Mouse (Mus musculus): Measurements from ENCODE around the gene Prkca. TPM values are rescaled to one million over a fixed set of nuclear protein-coding genes. Genes with fewer than 3 reads are reported as not detected.
A peak's percentile ranks its signal among the peaks of the same experiment; 100 is the strongest.

The Prkca gene
- polyA plus RNA-seq, 1 experiment, result 5.1 TPM

DNA sequence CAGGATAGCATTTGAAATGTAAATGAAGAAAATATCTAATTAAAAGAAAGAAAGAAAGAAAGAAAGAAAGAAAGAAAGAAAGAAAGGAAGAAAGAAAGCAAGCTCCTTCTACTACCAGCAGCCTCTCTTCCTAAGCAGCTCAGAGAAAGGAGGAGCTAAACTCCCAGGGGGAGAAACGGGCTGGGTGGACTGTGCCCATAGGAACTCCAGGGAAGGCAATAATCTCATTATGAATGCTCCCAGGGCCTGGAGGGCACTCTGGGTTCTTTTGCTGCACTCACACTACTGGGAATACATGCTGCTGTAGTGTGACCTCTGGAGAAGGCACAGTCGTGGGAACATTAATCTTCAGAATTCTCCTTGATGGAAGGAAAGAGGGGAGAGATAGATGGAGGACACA lies 107.5 kb downstream of the Prkca start:
- no peak for DNase-seq (ENCODE audit: low read depth)

DNA sequence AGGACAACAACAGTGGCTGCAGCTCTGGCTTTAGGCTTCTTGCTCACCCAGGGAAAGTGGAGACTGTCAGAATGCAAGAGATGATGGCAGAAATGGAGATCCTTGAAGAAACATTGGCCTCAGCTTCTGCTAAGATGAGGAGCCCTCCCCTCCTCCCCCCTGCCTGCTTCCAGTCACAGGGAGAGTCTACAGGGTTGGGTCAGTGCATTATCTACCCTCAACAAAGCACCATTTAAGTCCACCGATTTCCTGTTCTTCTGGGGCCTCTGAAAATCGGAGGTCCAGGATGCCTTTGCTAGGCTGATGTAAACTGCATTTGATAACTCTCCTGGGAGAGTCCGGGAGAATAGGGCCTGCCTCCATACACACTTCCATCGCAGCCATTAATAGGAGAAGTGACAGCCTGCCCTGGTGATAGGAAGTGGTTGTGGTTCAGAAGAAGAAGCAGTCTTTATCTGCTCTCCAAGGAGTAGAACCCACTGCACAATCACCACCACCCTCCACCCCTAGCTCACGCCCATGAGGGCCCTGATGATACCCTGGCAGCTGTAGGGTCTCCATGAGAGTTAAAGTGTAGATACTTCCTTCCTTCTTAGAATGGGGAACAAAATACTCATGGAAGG lies 108.5 kb downstream of the Prkca start:
- no peak for DNase-seq (ENCODE audit: low read depth)

DNA sequence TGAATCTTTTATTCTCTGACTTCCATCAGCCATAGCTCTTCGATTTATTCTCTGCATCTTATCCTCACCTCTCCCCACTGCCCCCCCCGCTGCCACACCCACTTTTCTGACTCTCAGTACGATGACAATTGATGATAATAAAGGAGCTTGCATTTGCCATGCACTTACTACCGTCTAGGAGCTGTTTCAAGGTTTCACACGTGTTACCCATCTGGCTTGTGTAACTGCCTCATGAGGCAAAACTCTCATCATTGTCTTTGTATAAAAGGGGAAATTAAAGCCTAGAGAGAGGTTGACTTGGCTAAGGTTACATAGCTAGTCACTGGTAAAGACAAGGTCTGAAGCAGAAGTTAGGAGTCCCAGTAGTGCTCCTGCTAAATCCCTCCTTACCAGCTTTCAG lies 110.7 kb downstream of the Prkca start:
- no peak for DNase-seq (ENCODE audit: low read depth)

DNA sequence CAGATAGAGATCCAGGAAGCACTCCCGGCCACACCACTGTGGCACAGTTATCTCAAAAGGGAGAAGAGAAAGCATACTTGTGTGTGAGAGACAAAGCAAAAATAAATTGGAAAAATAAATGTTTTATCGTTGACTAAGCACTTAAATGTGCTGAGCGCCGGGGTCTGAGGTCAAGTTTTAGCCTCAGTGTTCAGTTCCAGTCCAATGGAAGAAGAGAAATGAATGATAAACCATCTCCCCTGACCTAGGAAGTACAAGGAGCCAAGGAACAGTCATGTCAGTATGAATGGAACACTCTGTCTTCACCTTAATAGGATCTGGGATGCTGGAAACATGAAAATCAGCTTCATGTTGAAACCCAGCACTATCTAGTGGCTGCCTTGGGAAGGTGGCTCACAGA lies 113.6 kb downstream of the Prkca start:
- no peak for DNase-seq (ENCODE audit: low read depth)

DNA sequence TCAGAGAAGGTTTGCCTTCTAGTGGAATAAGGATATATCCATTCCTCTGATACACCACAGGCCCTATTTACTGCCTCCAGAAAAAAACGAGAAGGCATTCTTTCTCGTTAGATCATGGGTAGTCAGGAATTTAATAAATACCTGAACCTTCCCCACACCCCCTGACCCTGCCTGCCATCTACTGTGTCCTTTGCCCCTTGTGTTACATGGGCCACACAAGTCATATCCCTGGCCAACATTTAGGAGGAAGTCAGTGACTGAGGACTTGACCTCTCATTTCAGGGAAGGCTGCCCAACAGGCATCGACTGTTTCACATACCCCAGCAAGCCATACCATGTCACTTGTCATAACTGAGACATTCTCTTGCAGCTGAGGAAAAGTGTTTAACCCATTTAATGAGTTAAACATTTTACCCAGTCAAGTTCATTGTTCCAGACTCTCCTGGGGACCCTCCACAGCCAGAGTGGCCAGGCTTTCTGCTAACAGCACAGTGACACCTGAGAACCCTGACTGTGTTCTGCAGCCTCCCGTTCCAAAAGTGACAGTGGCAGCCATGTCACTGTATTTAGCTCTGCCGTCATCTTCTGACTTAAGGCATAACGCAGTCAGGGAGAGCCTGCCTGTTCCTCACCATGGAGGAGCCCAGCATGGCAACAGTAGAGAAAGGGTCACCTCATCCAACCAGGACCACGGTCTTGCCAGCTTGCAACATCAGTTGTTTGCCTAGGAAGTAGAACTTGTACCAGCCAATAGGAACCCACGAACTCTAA lies 114.4 kb downstream of the Prkca start:
- DNase-seq (ENCODE audit: low read depth), result no peak

DNA sequence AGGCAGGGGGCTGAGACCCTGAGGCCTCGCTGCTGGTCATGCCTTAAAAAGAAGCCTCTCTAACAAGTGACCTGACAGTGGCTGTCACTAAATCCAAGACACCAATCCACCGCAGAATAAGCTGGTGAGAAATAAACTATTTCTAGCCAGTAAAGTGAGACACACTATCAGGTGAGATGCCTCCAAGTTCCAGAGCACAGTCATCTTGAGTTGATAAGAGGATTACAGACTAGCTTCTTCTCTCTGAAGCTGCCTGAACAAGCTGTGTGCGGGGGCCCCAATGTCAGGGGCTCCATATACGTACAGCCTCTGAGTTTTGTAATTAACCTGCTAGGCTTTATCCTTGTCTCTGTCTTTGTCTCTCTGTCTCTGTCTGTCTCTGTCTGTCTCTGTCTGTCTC lies 115.2 kb downstream of the Prkca start:
- no peak for DNase-seq (ENCODE audit: low read depth)

DNA sequence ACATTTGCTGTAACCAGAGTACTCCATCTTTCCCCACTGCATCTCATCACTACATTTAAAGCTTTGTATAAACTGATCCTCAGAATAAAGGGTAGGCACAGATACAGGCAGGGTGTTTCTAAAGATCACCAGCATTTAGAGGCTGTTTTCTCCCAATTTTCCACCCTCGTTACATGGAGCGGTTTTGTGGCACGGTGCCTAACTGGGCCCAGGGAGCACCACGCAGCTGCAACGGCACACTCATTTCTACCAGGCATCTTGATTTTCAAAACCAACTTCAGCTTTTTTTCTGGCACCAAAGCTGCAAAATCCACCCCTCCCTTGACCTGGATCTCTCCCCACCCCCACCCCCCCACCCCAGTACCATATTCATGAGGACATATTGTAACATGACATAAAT lies 117.5 kb downstream of the Prkca start:
- no peak for DNase-seq (ENCODE audit: low read depth)

DNA sequence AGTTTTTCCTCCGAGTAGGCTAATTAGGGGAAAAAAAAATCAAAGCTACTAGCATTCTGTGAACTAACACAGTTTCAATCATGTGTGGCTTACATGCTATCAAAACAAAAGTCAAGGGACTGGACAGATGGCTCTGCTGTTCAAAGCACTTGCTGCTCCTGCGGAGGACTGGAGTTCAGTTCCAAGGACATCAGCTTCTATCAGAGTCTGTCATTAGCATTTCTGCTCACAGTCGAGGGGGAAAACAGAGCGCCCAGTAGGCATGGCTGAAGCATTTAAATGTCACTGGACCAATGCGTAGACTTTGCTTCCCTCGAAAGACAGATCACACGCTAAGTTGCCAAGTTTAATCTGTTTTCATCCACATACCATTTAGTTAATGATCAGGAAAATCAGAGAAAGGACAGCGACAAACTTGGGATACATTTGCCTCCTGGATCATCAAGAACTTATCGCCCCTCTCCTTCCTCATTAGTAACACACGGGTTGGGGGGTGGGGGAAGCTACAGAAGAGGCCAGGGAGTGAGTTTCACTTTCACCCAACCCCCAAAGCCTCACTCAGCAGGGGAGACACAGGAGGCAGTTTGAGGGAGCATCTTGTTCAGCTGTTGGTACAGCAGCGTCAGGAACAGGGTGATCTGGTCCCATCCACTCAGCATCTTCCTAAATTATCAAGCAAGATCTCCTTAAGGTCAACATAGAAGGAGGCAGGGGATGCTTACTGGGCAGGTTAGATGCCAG lies 119.3 kb downstream of the Prkca start:
- DNase-seq (ENCODE audit: low read depth), result no peak

DNA sequence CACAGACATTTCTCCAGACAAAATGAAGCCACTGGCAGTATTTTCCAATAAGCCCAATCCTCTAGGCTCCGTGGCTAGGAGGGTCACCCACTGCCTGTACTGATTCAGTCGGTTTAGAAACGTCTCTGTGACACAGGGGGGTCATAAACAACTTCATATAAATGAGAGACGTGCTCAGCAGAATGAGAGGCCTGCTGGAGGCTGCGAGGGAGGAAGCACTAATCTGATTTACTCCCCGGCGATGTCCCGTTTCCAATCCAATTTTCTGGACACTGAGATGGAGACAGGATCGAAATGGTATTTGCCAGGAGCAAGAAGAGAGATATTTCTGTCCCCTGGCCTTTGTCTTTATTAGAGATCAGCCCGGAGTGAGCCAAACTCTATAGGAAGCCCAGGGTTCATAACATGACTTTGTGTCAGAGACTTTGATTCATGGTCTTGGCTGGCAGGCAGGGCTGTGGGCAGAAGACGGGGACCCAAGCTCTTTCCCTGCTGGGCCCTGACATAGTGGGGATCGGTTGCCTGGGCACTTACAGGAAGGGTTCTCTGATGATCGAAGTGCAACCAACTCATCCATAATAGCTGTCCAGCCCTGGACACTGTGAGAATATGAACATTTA lies 120.0 kb downstream of the Prkca start:
- no peak for DNase-seq (ENCODE audit: low read depth)

DNA sequence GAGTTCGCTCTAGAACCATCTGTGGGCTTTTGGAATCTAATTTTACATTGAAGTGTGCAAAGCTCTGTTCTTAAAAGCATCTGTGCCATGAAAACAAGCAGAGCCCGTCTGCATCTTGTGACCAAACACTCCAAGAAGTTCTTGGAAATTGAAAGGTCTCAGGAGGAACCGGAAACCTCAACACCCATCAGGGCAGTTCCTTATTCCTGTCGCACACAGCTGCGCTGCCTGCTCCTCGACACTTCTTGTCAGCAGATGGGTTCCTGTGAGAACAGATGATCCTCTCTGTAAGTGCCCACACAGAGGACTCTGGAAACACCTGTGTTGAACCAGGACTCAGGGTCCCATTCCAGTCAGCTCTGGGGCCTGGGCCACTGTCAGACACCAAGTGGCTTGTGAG lies 120.6 kb downstream of the Prkca start:
- no peak for DNase-seq (ENCODE audit: low read depth)

DNA sequence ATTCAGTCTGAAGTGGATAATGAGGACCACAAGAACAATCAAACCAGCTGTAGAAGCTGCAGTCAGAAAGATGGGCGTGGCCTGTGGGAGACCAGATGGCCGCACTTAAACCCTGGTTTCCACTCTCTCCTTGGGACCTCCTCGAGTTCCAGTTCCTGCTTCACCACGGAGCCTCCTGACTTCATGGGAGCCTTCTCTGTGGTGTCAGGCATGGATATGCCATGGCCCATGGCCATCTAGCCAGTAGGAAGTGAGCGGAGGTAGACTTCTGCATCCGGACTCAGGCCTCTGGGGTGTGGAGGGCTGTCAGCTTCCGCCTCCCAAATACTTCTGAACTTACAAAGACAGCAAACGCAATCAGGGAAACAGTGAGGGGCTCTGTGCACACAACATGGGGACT lies 121.1 kb downstream of the Prkca start:
- DNase-seq (ENCODE audit: low read depth), result no peak

DNA sequence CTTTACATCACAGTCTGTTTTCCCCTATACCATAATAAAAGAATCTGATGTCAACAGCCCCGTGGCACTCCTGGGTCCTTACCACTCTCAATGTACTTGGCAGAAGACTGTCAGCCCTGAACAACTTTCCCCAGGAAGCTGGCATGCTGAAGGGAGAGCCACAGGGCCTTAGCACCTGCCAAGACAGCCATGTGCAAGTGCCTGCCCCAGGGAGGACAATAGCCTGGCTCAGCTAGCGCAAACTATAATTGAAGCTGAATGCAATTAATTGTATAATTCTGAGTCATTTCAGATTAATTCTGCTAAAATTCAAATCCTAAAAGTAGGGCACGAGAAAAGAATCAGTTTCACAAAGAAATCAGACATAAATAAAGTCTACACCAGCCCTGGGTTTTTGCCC lies 121.7 kb downstream of the Prkca start:
- DNase-seq (ENCODE audit: low read depth), result no peak

DNA sequence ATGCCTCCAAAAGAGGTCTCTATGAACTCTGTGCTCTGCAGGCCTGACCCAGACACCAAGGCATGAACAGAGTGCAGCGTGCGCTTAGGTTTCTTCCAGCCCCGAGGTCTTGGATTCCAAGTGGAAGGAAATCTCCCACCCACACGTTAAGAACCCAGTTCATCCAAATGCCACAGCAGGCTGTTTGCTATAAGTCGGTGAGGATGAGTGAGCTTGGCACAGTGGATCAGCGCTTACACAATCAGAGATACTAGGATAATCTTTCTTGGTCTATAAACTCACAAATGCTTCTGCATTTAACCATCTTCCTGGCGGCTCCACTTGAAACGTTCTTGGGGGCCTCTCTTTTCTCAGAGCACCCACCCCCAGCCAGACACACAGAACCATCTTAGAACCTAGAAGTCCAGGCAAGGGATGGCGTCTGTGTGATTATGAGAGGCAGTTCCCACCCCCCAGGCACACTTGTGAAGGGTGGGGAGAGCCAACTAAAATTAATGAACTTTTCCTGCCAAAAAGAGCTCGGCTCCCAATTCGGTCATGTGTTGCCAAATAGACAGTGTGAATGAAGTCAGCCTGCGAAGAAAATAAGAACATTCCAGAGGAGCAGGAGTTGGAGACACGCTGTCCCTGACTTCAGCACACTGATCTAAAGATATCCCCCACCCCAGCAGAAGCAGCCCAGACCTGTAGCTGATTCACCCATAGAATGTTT lies 122.4 kb downstream of the Prkca start:
- peak; percentile 63 for DNase-seq (ENCODE audit: low read depth)

DNA sequence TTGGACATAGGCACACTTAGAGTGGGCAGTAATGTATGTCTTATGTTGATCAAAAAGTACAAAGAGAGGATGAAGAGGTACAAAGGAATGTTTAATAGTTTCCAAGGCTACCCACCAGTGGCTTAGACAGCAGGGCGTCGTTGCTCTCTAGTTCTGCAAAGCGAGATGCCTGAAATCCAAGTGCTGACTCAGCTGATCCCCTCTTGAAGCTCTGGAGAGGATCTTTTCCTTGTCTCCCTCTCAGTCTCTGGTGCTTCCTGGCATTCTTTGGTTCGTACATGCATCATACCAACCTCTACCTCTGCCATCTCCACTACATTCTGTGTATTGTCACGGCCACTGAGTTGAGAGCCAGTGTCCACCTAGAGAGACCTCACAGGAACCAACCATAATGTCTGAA lies 123.1 kb downstream of the Prkca start:
- no peak for DNase-seq (ENCODE audit: low read depth)

DNA sequence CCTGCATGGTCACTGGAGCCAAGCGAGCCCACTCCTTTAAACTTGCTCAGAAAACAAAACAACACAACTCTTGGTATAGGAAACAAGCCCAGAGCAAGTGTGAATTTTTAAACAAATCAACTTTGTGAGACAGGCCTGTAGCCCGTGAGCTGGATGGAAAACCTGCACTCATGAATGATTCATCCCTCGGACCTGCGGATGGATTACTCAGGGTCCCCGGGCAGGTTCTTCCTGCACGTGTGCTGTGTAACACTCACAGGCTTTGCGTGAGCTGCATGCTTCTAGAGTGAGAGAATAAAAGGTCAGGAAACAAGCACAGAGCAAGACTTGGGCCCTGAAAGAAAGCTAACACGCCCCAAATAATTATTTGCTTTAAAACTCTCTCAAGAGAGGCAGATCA lies 126.7 kb downstream of the Prkca start:
- DNase-seq (ENCODE audit: low read depth), result no peak

DNA sequence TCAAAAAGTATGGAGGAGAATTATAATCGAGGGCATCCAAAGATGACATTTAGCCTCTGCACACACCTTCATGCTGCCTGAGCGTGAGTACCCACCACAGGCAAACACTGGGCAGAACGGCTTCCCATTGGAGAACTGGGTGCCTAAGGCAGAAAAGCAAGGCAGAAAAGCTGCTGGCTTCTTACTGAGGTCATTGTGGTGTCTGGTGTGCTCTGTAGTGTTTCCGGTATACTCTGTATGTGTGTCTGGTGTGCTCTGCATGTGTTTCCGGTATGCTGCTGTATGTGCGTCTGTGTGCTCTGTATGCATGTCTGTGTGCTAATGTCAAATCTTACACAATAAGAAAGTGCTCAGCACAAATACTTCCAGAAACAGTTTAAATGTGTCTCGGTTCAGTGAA lies 127.7 kb downstream of the Prkca start:
- no peak for DNase-seq (ENCODE audit: low read depth)

DNA sequence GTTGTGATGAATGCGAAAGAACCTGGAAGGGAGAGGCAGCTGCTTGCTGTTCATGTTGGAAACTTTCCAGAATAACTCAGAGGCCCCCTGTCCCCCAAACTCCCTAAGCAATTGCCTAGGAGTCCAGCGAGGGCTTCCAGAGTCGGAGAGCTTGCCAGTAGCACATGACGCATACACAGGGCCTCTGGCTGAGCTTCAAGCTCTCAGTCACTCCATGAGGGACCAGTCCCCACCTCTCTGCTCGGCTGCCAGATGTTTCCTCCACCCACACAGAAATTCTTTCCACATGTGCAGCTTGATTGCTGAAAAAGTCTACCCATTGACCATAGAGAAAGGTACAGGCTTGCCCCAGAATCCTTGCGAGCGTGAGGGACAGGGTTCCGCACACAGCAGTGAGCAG lies 128.3 kb downstream of the Prkca start:
- no peak for DNase-seq (ENCODE audit: low read depth)

DNA sequence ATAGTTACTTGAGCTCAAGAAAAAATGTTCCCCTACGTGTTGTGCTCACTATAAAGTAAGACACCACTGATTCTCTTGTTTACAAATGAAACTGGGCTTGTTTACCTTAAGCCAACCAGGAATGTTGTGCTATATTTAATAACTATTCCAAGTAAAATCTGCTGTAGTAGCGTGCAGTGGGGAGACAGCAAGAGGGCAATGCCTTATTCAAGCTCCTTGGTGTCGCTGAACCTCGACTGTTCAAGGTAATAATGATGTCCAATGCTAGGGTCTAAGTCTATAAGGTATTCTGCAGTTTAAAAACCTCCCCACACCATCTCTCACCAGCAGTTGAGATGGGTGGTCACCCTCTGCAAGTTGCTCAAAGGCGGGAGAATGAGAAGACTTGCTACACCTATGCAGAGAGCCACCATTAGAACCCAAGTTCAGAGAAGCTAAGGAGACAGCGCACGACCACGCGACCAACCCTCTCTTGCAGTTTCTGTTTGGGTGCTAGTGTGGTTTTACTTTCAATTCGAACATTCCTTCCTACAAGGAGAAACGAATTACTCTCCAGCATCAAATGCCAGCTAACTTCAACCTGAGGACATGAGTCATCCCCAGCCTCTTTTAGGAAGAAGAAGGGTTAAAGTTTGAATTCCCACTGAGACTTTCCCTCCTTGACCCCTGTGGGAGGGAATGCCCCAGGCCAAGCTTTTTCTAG lies 129.1 kb downstream of the Prkca start:
- no peak for DNase-seq (ENCODE audit: low read depth)

DNA sequence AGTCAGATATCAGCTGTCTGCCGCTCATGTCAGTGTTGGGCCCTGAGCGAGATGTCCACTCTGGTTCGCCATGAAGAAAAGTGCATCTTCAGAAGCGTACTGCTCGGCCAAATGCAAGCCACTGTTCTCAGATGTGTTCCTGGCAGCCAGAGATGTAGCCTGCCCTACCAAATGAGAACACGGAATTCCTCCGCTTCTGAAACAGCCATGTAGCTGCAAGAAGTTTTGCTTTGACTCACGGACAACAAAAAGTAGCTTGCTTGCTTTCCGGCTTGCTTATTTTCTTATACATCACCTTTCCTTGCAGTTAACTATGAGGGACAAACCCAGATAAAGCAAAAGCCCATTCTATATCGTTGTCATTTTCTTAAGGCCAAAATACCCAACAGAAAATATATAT lies 129.9 kb downstream of the Prkca start:
- no peak for DNase-seq (ENCODE audit: low read depth)

DNA sequence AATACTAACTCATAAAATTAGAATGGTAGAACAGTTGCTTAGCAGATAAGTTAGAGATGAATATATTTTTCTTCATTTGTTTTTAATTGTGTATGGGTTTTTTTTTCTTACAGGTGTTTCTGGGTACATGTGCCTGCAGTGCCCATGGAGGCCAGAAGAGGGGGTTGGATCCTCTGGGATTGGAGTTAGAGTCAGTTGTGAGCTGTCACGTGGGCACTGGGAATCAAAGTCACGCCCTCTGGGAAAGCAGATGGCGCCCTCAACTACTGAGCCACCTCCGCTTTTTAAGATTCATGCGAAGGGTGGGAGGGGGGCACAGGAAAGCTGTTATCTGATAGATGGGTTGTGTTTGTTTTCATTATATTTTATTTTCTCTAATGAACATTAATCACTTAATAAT lies 131.1 kb downstream of the Prkca start:
- DNase-seq (ENCODE audit: low read depth), result no peak

DNA sequence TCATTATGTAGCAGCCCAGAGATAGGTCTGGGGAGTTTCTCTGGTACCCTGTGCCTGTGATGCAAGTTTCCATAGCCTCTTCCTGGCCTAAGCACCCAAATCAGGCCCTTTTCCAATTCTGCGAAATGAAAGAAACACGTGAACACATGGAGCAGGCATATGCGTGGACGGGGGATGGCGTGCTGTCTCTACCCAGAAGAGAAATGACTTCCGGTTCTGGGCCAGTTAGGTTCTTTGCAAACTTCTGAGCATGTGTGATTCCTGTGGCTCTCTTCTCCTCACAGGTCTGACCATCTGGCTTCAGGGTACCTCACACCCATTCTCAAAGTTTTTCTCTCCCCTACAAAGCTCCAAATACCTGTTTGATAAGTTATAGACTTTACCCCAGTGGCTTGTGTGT lies 131.7 kb downstream of the Prkca start:
- no peak for DNase-seq (ENCODE audit: low read depth)
